Comparison of ENCODE assay signal across 8 mouse cellular contexts in genomic region chr14:78668291-78668690, GRCm38 (mm10).
A peak's percentile ranks its signal among the peaks of the same experiment; 100 is the strongest.
DNase-seq lines count a peak whose midpoint lies in the region; ATAC-seq and TF ChIP-seq lines count a peak whose summit lies in the region.

No protein-coding gene starts in this region.

- H3K9me3 ChIP-seq in liver, embryonic 13.5 days (replicated peaks) = 0 out of 2 replicates have a peak, but pooled peaks cover 3% of the 10 kb centered on the region
- no peaks in the 10 kb centered on the region for H3K9me3 ChIP-seq in neural tube, embryonic 13.5 days

- 18% methylated on average over 6 of the region's 6 CpGs for WGBS in liver, embryonic 13.5 days (ENCODE audit: insufficient replicate concordance)
- WGBS in neural tube, embryonic 13.5 days = 19% methylated on average over 6 of the region's 6 CpGs

- H3K4me1 ChIP-seq in liver, embryonic 13.5 days (replicated peaks) = no peaks in the 10 kb centered on the region
- no peaks in the 10 kb centered on the region for H3K4me1 ChIP-seq in neural tube, embryonic 13.5 days (replicated peaks)

- H3K79me3 ChIP-seq in C2C12 (ENCODE audit: low read depth) = no peaks in the 10 kb centered on the region

- H3K36me3 ChIP-seq in C2C12 (ENCODE audit: control insufficient read depth, insufficient read depth) = no peaks in the 10 kb centered on the region
- H3K36me3 ChIP-seq in liver, embryonic 13.5 days = no peaks in the 10 kb centered on the region
- no peaks in the 10 kb centered on the region for H3K36me3 ChIP-seq in neural tube, embryonic 13.5 days

- H3K4me2 ChIP-seq in liver, embryonic 13.5 days = no peak overlapping the region
- H3K4me2 ChIP-seq in neural tube, embryonic 13.5 days = no peak overlapping the region

- DNase-seq in adrenal gland, adult 2 months = peak; percentile 73
- DNase-seq in embryo, embryonic 11 days = peak; percentile 86
- peak; percentile 80 for DNase-seq in heart, adult 8-10 months (ENCODE audit: low spot score)
- DNase-seq in kidney, postnatal 10 days = peak; percentile 89
- DNase-seq in liver, embryonic 13.5 days = peak; percentile 33
- DNase-seq in telencephalon, adult 2 months (ENCODE audit: low read depth, low spot score) = peak; percentile 69

- H3K9ac ChIP-seq in liver, embryonic 13.5 days = no peak overlapping the region
- H3K9ac ChIP-seq in neural tube, embryonic 13.5 days = no peak overlapping the region

- 0 out of 2 replicates have a peak, but pooled peaks have one; percentile 20 for ATAC-seq in liver, embryonic 13.5 days (ENCODE audit: low read depth)
- peak; percentile 83 for ATAC-seq in neural tube, embryonic 13.5 days (ENCODE audit: low read depth)

- H3K27ac ChIP-seq in liver, embryonic 13.5 days = no peak overlapping the region
- H3K27ac ChIP-seq in neural tube, embryonic 13.5 days (replicated peaks) = no peak overlapping the region

- no peaks in the 10 kb centered on the region for H3K79me2 ChIP-seq in C2C12 (ENCODE audit: control insufficient read depth, insufficient read depth)

- peak; percentile 49 for TF ChIP-seq CTCF in C2C12 (IDR thresholded peaks at IDR 0.05; ENCODE audit: control insufficient read depth, insufficient read depth, insufficient read length)

- H3ac ChIP-seq in C2C12 (ENCODE audit: control insufficient read depth, insufficient read length, low read depth) = no peak overlapping the region

- H3K27me3 ChIP-seq in C2C12 (ENCODE audit: control insufficient read depth, insufficient read depth, insufficient read length) = no peaks in the 10 kb centered on the region
- H3K27me3 ChIP-seq in liver, embryonic 13.5 days = no peaks in the 10 kb centered on the region
- H3K27me3 ChIP-seq in neural tube, embryonic 13.5 days = no peaks in the 10 kb centered on the region

- no peak overlapping the region for H3K4me3 ChIP-seq in C2C12 (ENCODE audit: insufficient read depth, poor library complexity, severe bottlenecking)
- no peak overlapping the region for H3K4me3 ChIP-seq in liver, embryonic 13.5 days (replicated peaks)
- H3K4me3 ChIP-seq in neural tube, embryonic 13.5 days = no peak overlapping the region

TF ChIP-seq in C2C12, 6 proteins besides CTCF, POLR2A, EP300 and RAD21:
- TF ChIP-seq MAX (IDR thresholded peaks at IDR 0.05) = no peak
- no peak for TF ChIP-seq MYOG (IDR thresholded peaks at IDR 0.05; ENCODE audit: control insufficient read depth, extremely low read depth, insufficient read length)
- no peak for TF ChIP-seq CEBPB (IDR thresholded peaks at IDR 0.05; ENCODE audit: low read depth)
- no peak for TF ChIP-seq MYOD1 (IDR thresholded peaks at IDR 0.05; ENCODE audit: control insufficient read depth, insufficient read length, low read depth)
- no peak for TF ChIP-seq FOSL1 (IDR thresholded peaks at IDR 0.05; ENCODE audit: insufficient read depth, low read length, poor library complexity, severe bottlenecking)

Comparison
In these comparisons a context has a peak if more than half of its experiments do, and no peak if none do; other contexts are left out.
1. DNase-seq: peak in every context shown above with its lines; median percentile 89 in kidney, postnatal 10 days; 86 in embryo, embryonic 11 days; 80 in heart, adult 8-10 months; 73 in adrenal gland, adult 2 months; 69 in telencephalon, adult 2 months; 33 in liver, embryonic 13.5 days.